Mouse (Mus musculus) gastrocnemius, postnatal 36 days (tissue): Measurements from ENCODE around the gene Gm29427. TPM values are rescaled to one million over a fixed set of nuclear protein-coding genes. Genes with fewer than 3 reads are reported as not detected.

ENCODE experiments used
- DNase-seq, 2 experiments: peaks; one replicate each; pipeline ENCODE4 v3.0.0; 2022
- intact Hi-C: fragments of 180-260 bp; cut with DNase I; formaldehyde crosslinking; loops from one replicate; pipeline ENCODE4 v1.15.1; 2025
- total RNA-seq, 2 experiments: library from RNA; stranded (reverse); gene quantifications; 2 replicates each; pipeline ENCODE4 v1.2.3; 2021

Gene Gm29427
- total RNA-seq, 2 experiments from 2014 or later, result not detected

GRCm38 (mm10) chr1:130732706-130733658, 17.4 kb upstream of the Gm29427 start:
- intact Hi-C loops, result no loop called here
- DNase-seq, result no peak

- no peak for DNase-seq
Measured at GRCm38 (mm10) chr1:130731741-130732337, 16.2 kb upstream of the Gm29427 start, which contains the start of gene AA986860. TSS of gene AA986860 (plus strand) at chr1:130731976.

GRCm38 (mm10) chr1:130729153-130729552, 13.6 kb upstream of the Gm29427 start, which contains the start of gene Pfkfb2:
TSS of gene Pfkfb2 (minus strand) at chr1:130729253.
- DNase-seq, result no peak
- intact Hi-C loops, result no loop called here

More at GRCm38 (mm10) chr1:130731741-130732337, 16.2 kb upstream of the Gm29427 start, which contains the start of gene AA986860:
- intact Hi-C loops, result no loop called here

GRCm38 (mm10) chr1:130728708-130729107, 13.1 kb upstream of the Gm29427 start:
- intact Hi-C loops, result no loop called here
- no peak for DNase-seq

- DNase-seq, result no peak
- intact Hi-C loops, result no loop called here
Measured at GRCm38 (mm10) chr1:130728070-130728469, 12.5 kb upstream of the Gm29427 start.

GRCm38 (mm10) chr1:130726396-130726795, 10.8 kb upstream of the Gm29427 start:
- intact Hi-C loops, result no loop called here
- DNase-seq, result no peak

GRCm38 (mm10) chr1:130724206-130724605, 8.6 kb upstream of the Gm29427 start:
- intact Hi-C loops, result no loop called here
- no peak for DNase-seq

- DNase-seq, result peak; percentile 89 to 90
- intact Hi-C loops, result no loop called here
Measured at GRCm38 (mm10) chr1:130717291-130717871, 1.8 kb upstream of the Gm29427 start, which contains the start of gene Yod1. TSS of gene Yod1 (plus strand) at chr1:130717327.

- intact Hi-C loops, result no loop called here
- peak in 1 of 2 experiments; percentile 13 for DNase-seq
Measured at GRCm38 (mm10) chr1:130716513-130717290, 1.1 kb upstream of the Gm29427 start.

- intact Hi-C loops, result no loop called here
- no peak for DNase-seq
Measured at GRCm38 (mm10) chr1:130716218-130716512, 566 bp upstream of the Gm29427 start.

- intact Hi-C loops, result no loop called here
- DNase-seq, result no peak
Measured at GRCm38 (mm10) chr1:130714046-130714445, 1.6 kb downstream of the Gm29427 start.

- intact Hi-C loops, result no loop called here
- no peak for DNase-seq
Measured at GRCm38 (mm10) chr1:130710283-130711080, 5.1 kb downstream of the Gm29427 start.

GRCm38 (mm10) chr1:130703613-130704012, 12.0 kb downstream of the Gm29427 start:
- intact Hi-C loops, result no loop called here
- no peak for DNase-seq

GRCm38 (mm10) chr1:130701976-130702375, 13.6 kb downstream of the Gm29427 start:
- DNase-seq, result no peak
- intact Hi-C loops, result no loop called here

GRCm38 (mm10) chr1:130699937-130700633, 15.5 kb downstream of the Gm29427 start:
- intact Hi-C loops, result no loop called here
- no peak for DNase-seq

GRCm38 (mm10) chr1:130698601-130699000, 17.0 kb downstream of the Gm29427 start:
- intact Hi-C loops, result no loop called here
- DNase-seq, result no peak

GRCm38 (mm10) chr1:130683905-130684304, 31.7 kb downstream of the Gm29427 start:
- intact Hi-C loops, result no loop called here
- no peak for DNase-seq

GRCm38 (mm10) chr1:130681656-130682413, 33.8 kb downstream of the Gm29427 start:
- DNase-seq, result no peak
- intact Hi-C loops, result no loop called here
